Mouse (Mus musculus) heart, adult 2 months (tissue): ENCODE measurements around the gene Tsc1.

ENCODE experiments used
- CTCF ChIP-seq: fragments of 200-600 bp; IDR thresholded peaks from 2 replicates; pipeline ENCODE4 v1.8.1; 2022; ENCODE audit warnings: antibody characterized with exemption, mild to moderate bottlenecking, moderate library complexity
- POLR2A ChIP-seq: fragments of 200-500 bp; IDR thresholded peaks from 2 replicates; pipeline ENCODE4 v1.6.1; 2011; ENCODE audit warnings: mild to moderate bottlenecking, low read depth, low read length, control low read depth; ENCODE audit not compliant: insufficient read depth

DNA sequence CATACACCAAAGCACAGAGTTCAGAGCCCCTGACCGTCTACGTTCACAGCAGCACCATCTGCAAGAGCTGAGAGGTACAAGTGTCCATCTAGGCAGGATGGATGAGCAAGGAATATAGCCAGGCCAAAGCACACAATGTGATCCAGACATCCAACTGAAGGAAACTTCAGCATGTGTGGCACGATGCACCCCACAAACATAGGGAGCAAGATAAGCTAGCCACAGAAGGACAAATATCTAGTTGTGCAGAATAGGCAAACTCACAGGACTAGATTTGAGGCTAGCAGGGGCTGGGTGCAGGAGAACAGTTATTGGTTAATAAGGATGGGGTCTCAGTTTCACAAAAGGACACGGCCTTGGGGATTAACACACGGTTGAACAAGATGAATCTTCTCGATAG lies 21.7 kb upstream of the Tsc1 start:
- TF ChIP-seq POLR2A (no peak), CTCF (no peak)
